Mouse (Mus musculus): ENCODE measurements around the gene Vwa7.

DNA sequence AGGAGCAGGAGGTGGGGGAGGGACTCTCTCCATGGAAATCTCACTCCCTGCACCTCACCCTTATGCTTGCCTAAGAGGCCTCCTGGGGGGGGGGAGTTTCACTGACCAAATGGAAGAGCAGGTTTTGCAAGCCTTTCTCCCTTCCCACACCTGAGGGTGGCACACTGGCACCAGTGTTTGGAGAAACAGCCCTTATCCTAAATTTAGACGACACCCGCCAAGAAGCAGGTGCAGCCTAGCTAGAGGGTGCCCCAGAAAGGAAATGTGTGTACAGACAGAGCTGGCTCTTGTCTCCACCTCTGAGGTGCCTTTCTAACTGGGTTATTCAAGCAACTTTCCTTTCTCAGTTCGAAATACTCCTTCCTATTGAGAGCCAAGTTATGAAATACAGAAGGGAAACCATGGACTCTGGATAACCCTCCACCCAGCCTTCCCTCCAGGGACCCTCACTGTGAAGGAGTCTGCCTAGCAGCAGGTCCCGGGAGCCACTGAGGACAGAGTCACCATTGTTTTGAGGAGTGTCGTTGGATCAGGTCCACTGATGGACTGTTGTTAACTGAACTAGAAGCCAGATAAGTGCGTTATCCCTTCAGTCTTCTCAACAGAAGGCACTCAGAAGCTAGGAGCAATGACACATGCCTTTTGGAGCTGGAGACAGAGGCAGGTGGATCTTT is 54.3 kb downstream of the Vwa7 start:
- TF ChIP-seq CTCF (IDR thresholded peaks at IDR 0.05), result no peak
- TF ChIP-seq EP300 (IDR thresholded peaks at IDR 0.05; ENCODE audit: insufficient read depth, low read depth, low read length), result no peak

Measured in heart, adult 2 months (tissue).